Mouse (Mus musculus) adrenal gland, adult 2 months (tissue): ENCODE measurements around the gene Slc9a3r1. TPM values are rescaled to one million over a fixed set of nuclear protein-coding genes. Genes with fewer than 3 reads are reported as not detected.

ENCODE experiments used
- DNase-seq: peaks from one replicate; pipeline ENCODE4 v3.0.0; 2021
- polyA plus RNA-seq: library from polyadenylated mRNA; depleted of rRNA; stranded (reverse); fragments of >200 nt; gene quantifications from 2 replicates; pipeline ENCODE4 v1.2.3, GENCODE M21; 2012
- total RNA-seq, 2 experiments: library from RNA; stranded (reverse); gene quantifications; 2 replicates each; pipeline ENCODE4 v1.2.3; 2021

Gene Slc9a3r1
- total and polyA plus RNA-seq, 3 experiments: 15.0 to 26.2 (median 15.6) TPM

DNA sequence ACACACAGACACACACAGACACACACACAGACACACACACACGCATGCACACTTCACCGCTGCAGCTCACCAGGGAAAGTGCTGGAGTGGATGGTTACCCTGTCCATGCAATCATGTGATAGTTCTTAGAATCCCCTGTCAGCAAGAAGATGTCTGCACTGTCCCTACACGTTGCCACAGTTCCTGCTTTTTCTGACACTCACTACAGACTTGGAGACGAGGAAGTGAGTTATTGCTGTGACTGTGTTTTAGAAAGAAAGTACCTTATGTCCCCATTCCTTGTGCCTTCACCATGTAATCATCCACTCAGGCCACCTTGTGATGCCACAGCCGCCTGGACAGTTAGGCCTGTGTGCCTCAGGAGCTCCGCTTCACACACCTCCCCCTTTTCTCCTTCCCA is 26.2 kb downstream of the Slc9a3r1 start:
- no peak for DNase-seq

DNA sequence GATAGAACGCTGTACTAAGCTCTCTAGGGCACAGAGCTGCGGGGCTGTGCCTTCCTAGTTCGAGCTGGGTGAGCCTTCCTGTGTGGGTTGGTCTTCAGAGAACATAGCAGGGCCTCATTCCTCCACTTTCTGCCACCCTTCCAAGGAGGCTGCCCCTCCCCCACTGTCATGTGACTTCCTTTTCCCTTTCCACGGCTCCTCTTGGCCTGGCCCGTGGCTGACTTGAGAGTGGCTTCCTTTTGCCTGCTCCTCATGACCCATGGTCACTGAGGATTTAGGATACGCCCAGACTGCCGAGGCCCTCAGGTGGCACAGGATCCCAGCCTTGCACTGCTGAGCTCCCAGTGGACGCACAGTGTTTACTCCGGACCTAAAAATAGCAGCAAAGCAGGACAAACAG is 29.0 kb downstream of the Slc9a3r1 start:
- peak; percentile 60 for DNase-seq

DNA sequence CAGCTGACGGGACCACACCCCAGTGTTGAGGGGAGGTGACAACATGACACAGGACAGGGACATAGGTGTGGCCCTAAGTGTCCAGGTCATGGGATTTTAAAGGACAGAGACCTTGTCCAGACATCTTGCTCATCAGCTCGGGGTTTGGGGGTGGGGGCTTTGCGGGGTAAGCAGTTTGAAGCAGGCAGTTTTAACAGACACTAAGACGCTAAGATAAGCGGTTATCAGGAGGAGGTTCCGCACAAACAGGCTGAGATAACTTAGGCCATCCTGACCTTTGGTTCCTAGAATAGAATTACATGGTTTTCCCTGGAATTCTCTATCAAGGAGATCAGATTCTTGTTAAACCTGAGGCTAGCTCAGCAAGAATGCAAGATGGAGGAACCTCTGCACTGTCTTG is 31.6 kb downstream of the Slc9a3r1 start:
- DNase-seq: no peak

DNA sequence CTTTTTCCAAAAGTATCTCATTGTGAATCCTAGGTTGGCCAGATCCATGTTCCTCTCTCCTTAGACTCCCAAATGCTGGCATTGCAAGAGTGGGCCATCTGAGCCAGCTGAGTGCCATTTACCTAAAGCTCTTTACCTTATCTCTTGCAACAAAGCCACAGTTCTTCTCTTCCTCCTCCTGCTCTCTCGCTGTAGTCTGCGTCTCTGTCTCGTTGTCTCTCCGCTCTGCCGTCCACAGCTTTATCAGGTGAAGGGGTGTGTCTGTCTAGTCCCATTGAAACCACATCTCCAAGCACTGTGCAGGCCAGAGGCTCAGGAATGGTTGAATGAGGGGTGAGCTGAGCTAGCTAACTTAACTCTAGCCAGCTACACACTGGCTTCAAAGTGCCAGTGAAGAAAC is 32.8 kb downstream of the Slc9a3r1 start:
- no peak for DNase-seq

DNA sequence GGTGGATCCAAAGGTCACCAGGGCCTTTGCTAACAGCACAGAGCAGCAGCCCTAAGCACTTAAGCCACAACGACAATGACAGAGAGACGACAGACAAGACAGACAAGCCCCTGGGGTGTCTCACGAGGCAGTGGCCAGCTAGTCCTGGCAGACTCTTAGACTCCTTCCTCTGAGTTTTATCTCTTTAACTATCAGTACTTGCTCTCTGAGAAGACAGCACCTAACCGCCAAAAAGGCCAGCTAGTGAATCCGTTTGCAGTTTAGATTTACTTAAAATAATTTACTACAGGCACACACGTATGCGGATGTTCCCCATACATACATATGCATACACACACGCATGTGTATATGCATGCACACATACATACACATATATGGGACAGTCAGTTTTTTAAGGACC is 34.4 kb downstream of the Slc9a3r1 start:
- DNase-seq: no peak

DNA sequence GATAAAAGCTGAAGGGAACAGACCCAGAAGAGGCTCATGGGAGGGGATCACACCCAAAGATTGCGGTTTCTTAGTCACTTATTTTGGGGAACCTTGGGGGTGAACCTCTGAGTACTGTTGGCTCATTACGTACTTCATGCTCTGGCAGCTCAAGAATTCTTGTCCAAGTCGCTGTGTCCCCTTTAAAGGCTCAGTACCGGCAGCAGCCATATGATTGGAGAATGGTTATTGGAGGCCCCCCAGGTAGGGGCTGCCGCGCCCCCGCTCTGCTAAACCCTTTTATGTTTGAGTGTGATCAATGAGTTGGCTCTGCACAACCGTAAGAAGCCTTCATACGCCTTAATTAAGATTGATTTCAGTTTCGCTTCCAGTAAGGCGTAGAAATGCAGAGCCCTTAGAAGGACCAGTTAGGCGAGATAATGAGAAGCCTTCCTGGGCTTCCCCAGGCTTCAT is 35.8 kb downstream of the Slc9a3r1 start:
- no peak for DNase-seq

DNA sequence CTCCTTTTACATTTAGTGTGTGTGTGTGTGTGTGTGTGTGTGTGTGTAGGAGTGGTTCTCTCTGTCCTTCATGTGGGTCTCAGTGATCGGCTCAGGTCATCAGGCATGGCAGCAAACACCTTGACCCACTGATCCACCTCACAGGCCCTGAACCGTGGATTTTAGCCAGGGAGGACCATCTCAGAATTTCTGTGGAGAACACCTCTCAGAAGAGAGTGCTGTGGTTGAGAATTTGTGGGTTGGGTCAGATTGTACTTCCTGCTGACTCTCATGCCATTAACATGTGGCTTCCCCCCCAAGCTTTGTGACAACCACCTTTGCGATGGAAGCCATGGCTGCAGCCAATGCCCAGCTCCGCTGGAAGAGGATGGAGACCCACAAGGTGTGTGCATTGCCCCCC is 37.4 kb downstream of the Slc9a3r1 start:
- no peak for DNase-seq

DNA sequence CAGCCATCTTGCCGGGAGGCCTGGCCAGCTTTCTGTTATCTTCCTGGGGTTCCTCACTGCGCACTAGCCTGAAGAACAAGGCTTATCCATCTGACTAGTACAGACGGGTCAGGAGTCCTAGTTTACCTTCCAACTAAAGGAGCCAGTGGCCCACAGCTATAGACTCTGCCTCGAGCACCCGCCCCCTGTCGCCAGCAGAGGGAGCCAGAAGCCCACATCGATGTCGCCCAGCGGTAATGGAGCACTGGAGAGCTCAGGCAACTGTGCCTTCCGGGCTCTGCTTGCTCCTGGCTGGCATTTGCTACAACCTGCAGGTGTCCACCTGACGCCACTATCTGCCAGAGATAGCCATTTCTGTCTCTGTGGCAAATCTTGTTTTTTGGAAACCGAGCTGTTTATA is 39.2 kb downstream of the Slc9a3r1 start:
- DNase-seq: peak; percentile 82

DNA sequence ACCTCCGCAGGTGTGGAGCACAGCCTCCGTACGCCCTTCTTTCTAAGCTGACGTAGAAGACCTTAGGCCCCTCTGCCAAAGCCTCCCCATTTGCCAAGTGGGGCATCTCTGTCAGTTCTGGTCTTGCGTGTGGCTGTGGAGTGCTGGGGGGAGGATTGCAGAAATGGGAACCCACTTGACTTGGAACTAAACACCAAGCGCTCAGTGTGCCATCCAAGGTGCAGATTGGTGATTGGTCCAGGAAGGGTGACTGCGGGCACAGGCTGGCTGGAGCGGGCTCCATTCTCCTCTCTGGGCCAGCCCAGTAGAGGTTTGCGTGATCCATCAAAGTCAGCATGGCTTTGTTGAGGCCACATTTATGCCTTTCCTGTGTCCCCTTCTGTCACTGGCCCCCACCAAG is 39.6 kb downstream of the Slc9a3r1 start:
- no peak for DNase-seq

DNA sequence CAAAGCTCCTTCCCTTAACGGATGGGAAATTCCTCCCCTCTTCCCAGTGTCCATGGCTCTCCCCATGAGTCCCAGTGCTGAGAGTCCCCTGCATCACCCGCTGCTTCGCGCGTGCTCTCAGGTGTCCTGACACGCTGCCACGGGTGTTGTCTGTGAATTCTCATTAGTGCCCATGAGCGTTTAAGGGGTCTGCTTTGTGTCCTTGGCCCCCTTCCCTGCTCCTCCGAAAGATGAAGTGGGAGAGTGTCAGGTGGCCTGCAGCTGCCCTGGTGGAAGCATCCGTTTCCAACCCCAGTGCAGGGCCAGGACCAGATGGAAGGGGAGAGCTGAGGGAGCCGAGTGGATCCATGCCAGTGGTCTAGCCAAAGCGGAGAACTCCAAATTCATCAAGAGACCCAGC is 45.0 kb downstream of the Slc9a3r1 start:
- no peak for DNase-seq

DNA sequence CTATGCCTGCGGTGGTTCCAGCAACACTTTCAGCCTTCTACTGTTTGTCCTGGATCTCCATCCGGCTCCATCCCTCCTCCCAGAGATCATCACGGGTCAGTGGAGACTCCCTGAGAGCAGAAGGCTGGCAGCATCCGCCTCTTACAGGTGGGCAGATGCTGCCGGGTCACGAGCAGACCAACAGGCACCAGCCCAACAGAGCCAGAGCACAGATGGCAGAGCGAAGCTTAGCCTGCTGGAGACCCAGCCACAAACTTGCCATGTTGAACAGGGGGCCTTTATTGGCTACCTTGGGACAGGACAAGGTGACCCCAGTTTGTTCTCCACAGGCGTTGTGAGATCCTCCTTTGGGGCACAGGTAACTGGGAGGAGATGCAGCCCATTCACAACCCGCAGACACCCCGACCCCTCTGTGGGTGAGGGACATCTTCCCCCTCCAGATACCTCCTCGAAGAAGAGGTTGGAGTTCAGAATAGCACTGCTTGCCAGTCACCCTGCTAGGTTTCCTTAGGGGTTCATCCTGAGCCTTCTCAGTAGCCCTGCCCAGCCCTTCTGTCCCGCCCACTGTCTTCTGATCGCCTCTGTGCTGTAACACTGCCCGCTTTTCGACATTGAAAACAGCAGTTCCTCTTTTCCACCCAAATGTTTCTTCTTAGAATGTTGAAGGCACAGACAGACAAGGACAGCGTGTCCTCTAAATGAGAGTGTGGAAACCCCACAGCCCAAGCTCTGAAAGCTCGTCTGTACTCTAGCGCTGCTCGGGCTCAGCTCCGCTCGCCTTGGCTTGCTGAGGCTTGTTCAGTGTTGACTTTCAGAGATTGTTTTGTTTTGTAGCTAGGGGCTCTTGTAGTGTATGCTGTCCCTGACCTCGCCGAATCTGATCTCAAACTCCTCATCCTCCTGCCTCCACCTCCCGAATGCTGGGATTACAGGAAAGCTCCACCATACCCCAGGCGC is 45.9 kb downstream of the Slc9a3r1 start:
- no peak for DNase-seq

DNA sequence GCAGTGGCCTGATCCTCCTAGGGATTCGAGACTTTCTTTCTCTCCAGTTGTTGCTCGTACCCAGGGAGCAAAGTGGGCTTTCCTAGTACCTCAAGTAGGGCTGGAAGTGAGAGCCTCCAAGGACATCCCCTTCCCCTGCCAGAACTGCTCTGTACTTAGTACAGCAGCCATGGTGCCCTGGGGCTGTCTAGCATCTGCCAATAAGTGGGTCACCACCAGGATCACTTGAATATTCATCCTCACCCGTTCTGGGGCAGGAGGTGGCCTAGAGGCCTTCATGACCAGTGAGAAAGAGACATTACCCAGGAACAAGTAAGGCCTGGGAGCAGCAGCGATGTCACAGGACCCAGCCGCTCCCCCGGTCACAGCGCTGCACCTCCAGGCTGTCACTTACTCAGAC is 46.8 kb downstream of the Slc9a3r1 start:
- DNase-seq: no peak

DNA sequence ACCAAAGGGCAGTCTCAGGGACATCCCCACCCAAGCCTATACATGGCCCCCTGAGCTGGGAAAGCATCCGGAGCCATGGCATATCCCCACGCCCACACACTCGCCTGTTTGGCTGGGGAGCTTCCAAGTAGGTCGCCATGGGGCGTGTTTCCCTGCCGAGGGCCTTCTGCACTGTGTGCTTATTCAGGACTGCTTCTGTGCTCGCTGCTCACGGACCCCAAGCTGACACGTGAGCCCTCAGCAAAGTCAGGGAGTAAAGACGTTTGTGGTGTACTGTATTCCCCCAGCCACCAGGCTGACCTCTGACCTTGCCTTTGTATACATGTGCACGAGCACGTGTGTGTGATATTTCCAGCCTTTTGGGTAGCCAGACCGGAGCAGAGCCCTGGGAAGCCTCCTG is 49.0 kb downstream of the Slc9a3r1 start:
- no peak for DNase-seq

DNA sequence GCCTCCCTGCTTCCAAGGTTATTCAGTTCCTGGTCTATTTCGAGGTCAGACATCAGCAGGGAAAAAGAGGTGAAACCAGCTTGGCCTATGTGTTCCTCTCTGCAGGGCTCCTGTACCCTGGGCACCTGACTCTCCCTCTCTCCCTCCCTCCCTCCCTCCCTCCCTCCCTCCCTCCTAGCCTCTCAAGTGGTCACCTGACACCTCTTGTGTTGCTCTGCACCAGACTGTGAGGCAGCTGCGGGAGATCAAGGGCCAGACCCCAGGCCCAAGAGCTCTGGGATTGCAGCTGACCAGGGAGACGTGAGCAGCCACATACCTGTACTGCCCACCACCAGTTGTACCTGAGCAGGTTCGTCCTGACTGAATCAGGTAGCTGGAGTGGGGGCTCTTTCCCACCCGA is 52.0 kb downstream of the Slc9a3r1 start:
- DNase-seq: no peak

DNA sequence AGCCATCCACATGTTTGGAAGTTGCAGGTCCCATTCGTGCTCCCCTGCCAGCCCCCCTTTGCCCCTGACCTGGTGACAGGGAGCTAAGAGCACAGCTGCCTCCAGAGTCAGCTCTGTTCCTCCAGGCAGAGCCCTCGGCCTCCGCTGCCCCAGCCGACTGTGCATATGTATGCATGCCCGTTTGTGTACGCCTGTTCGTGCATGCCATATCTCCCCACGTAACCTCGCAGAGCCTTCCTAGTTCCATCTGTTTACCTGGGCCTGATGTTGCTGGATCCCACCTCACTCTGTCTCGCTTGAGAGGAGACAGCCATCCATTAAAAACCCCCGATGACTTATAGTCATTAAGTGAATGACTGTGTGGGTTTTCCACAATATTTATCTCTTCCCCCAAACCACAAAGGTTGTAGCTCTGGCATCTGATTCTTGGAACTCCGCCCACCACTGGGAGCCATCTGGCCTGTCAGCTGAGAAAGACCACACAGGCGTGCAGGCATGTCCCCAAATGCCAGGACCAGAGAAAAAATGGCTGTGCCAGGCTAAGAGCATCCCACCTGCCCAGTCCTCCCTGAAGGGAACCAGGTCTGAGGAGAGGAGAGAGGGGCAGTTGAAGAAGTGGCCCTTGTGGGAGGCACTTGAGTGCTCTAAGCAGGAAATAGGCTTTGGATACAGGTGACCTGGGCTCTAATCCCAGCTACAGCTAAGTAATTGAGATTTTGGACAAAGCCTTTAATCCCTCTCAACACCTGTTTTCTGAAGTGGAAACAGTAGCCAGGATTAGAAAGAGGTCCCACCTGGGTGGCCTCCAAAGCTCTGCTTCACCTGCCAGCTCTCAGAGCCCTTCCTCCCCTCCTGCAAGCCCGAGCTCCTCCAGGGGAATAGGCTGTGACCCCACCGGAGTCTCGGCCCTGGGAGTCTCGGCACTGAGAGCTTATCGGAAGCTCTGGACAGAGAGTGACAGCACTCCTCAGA is 54.6 kb downstream of the Slc9a3r1 start:
- DNase-seq: no peak

DNA sequence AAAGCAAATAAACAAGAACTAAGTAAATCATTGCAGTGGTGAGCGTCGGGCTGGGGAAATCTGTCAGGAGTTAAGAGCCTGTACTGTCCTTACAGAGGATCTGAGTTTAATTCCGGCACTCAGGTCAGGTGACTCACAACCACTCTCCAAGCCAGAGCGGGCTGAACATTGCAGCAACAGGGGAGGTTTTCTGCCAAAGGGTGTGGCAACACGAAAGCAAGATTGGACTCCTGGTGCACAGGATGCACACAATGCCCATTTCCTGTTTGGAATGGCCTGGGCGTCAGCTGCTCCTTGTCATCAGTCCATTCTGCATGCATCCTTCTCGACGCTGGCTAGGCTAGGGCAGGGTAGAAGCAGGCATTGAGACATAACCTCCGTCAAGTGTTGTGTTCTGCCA is 56.1 kb downstream of the Slc9a3r1 start:
- peak; percentile 63 for DNase-seq

DNA sequence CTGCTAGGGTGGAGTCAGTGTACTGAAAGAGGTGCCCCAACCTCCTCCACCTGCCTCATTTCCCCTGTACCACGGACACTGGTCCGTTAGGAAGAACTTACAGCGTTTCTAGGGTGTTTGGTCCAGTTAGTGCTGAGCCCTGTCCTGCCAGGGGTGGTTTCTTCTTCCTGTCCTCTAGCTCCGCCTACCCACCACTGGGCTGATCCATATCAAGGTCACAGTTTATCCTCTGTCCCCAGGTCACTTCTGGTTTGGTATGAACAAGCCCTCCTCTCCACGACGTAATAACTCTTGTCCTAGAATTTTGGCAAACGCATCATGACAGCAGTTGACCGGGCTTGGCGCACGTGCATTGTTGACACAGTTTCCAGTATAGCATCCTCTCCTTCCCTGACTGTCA is 56.5 kb downstream of the Slc9a3r1 start:
- no peak for DNase-seq

DNA sequence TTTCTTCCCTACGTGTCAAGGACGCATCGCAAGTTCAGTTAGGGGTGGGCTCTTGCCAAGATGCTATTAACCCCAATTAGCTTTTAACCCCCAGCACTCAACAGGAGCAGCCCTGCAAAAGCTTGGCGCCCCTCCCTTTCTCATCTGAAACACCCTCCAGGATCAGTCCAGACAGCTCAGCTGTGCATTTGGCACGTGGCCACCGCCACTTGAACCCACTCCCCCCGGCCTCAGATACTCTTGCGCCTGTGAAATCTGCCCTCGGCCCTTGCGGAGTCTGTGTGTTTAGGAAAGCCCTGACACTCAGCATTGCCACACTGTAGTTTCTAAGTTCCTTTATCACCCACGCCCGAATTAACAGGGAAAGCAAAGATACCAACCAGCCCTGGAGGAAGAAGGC is 58.9 kb downstream of the Slc9a3r1 start:
- DNase-seq: no peak

DNA sequence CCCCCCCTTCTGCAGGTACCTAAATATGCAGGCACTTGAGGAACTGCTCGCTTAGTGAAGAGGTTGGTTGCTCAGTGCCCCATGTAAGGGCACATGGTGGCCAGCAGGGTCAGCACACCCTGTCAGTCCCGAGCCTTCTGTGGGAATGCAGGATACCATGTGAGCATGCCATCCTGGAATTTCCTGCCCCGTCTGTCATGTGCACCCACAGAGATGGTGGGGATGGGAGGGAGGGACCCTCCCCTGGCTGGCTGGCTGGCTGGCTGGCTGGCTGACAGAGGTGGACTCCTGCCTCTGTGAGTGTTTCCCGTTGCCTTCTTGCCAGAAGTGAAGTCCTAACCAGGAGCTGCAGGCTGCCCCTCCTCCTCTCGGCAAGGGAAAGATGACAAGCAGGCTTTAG is 59.4 kb downstream of the Slc9a3r1 start:
- DNase-seq: no peak

DNA sequence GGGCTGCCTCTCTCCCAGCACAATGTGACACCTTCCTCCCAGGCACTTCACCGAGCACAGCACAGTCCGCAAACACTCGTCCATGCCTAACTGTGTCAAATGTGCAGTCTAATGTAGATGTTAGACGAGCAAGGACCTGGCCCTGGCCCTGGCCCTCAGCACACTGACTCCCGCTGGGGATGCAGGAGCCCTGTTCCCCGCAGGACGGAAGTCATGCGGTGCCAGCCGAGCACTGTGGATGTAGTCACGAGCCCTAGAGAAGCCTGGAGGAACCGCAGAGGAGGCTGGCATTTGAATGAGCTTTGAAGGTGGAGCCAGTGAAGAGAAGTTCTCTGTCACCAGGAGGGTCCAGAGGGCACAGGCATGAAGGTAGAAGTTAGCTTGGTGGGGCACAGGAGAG is 60.3 kb downstream of the Slc9a3r1 start:
- DNase-seq: no peak

DNA sequence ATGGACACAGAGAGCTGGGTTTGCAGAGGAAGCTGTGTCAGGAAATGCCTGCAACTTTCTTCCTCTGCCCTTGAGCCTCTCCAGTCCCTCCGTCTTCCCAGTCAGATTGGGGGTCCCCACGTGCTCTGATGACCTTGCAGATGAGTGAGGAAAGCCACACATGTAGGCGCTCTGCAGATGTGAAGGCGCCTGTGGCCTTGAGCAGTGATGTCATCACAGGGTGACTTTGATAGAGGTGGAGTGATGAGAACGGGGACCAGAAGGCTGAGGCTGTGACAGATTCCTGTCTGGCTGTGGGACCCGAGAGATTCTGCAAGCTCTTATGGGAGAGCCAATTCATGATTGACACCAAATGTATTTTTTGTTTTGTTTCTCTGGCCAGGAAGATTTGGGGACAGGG is 60.7 kb downstream of the Slc9a3r1 start:
- peak; percentile 57 for DNase-seq

DNA sequence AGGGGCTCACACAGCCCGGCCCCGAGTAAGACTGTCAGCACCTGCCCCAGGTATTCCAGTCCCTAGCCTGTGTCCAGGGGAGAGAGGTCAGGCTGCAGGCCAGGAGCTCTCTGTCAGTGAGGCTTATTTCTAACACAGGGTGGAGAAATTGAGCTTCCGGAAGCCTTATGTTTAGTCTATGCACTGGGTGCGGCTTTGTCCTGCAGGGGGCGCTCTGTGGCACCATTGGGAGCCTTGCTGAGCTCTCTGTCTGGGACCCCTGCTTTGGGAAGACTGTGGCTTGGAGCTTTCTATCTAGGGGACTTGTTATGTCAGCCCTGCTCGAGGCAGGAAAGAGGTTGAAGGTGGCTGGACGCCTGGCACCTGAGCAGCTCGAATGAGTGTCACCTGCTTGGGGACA is 61.7 kb downstream of the Slc9a3r1 start:
- peak; percentile 52 for DNase-seq

DNA sequence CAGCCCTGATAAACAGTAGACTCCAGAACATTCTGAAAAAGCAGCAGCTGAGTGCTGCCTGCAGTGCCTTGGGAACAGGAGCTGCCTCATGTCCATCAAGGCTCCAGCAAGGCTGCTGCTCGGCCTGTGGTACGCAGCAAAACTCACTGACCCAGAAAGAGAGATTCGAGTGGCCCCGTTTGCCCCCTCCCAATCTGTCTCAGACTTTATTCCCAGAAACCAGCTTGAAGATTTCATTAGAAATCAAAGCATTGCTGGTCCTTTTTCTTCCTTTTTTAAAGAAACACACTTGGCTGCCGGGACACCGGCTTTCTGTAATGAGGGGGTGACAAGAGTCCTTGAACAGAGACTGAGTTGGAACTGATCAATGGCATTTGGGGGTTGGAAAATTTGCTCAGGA is 62.2 kb downstream of the Slc9a3r1 start:
- no peak for DNase-seq
